Mouse (Mus musculus) heart, postnatal 36 days (tissue): ENCODE measurements around the gene Lrrc74a. TPM values are rescaled to one million over a fixed set of nuclear protein-coding genes. Genes with fewer than 3 reads are reported as not detected.

Experiments used
- DNase-seq, 2 experiments: peaks; one replicate each; pipeline ENCODE4 v3.0.0; 2021 to 2022
- intact Hi-C: fragments of 180-260 bp; cut with DNase I; formaldehyde crosslinking; loops from one replicate; pipeline ENCODE4 v1.15.1; 2025
- total RNA-seq, 2 experiments: library from RNA; stranded (reverse); gene quantifications; 2 replicates each; pipeline ENCODE4 v1.2.3; 2021

Lrrc74a gene
- total RNA-seq, 2 experiments from 2014 or later = not detected

DNA sequence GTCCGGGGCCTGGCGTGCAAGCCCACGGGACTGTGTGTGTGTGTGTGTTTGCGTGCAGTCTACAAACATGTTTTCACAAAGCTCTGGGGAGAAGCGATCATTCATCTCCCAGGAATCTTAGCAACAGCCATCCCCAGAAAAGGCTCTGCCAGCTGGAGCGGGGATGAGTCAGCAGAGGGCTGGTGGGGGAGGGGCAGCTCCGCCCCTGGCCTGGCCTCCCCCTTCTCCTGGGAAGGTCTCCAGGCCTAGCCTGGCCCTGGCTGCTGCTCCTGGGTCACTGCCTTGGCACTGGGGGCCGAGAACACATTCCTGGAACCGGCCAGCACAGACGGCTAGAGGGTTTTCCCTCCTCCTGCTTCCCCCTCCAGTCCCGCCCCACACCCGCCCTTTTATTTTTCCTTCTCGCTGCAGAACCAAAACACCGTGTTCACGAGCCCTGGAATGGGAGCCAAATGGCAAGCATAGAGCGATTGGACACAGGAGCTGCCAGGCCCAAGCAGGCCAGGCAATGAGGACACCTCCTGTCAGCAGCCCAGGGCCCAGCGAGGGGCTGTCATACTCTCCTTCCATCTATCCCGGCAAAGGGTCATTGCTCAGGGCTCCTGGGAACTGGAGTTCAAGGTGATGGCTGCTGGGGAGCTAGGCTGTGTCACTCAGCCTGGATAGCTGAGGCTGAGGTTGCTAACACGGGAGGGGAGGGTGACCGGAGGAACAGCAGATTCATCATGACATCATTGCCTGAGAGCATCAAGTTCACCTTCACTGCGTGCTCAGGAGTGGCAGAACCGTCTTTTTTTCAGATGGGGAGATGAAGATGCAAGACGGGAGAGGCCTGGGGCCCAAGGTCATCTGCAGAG, 67.2 kb downstream of the Lrrc74a start:
- intact Hi-C loops = loop anchor here (1.0 to 2.0 kb wide), 3 partner anchors 15 to 83 kb away; partner anchors contain the start of gene Irf2bpl
- DNase-seq = peak; percentile 96 to 98

- DNase-seq = peak; percentile 59 to 68
- intact Hi-C loops = no loop called here
Observed at GRCm38 (mm10) chr12:86802005-86802671, 68.0 kb downstream of the Lrrc74a start.

GRCm38 (mm10) chr12:86802899-86803298, 68.7 kb downstream of the Lrrc74a start:
- DNase-seq = no peak
- intact Hi-C loops = no loop called here

- no peak for DNase-seq
- intact Hi-C loops = no loop called here
Observed at GRCm38 (mm10) chr12:86803651-86804307, 69.6 kb downstream of the Lrrc74a start.

DNA sequence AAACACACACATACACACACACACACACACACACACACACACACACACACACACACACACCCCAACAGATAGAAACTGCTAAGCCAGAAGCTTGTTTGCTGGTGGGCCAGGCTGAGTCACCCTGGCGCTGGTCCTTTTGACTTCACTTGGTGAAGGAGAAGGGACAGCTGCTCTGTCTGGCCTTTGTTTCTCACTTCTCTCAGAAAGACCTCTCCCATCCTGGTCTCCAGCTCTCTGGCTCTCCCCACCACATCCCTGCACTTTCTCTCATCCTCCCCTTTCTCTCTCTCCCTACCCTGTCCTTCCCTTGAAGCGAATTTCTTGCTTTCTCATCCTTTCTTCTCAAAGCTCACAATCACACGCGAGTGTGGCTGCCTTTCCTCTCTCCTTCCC, 70.1 kb downstream of the Lrrc74a start:
- intact Hi-C loops = no loop called here
- peak; percentile 54 to 60 for DNase-seq

- no peak for DNase-seq
- intact Hi-C loops = no loop called here
Observed at GRCm38 (mm10) chr12:86804857-86805256, 70.7 kb downstream of the Lrrc74a start.

DNA sequence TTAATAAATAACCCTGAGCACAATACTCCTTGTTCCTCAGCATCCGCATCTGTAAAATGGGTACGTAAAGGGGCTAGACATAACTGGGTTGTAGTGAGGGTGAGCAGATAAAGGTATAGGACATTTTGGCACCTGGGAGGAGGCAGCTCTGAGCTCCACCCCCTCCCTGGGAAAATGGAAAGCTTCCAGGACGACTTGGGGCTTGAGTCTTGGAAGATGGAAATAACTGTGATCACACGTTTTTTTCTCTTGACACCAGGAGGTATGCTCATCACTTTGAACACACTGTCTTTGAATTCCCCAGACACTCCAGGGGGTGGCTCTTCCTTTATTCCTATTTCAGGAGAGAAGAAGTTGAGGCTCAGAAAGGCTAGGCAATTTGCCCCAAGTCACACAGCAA, 71.1 kb downstream of the Lrrc74a start:
- no peak for DNase-seq
- intact Hi-C loops = no loop called here

DNA sequence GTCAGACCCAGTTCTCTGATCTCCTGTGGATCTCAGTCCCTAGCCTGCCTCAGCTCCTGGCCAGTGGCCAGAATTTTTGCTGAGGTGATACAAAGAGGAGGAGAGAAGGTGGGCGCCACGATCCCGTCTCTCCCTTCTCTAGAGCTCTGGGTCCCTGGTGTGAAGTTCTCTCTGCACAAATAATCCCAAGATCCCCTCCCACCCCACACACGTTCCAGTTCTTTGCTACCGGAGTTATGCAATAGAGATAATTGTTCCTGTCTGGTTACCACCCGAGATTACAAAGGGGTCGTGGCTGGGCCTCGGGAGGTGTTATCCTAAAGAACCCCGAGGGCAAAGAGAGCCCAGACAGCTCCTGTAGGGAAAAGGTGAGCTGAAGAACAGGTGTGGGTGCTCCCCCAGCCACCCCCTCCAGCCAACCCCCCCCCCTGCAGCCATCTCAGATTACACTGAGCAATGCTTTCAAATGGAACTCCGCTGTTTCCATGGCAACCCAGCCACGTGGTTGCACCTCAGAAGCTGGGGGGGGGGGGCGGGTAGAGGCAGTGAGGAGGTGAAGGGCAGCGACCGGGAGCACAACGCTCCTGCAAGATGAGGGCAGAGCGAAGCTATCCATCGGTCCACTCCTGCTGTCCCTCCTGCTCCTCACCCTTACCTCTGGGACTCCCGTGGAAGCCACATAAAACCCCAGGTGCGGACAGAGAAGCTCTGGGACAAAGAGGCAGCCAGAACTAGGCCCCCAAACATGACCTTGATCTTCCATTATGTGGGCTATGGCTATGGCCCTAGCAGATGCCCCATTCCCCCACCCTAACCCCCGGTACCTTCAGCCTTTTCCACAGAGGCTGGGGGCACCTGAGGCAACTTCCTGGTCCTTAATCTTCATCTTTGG, 72.1 kb downstream of the Lrrc74a start:
- DNase-seq = no peak
- intact Hi-C loops = no loop called here

GRCm38 (mm10) chr12:86806923-86807794, 73.0 kb downstream of the Lrrc74a start:
- no peak for DNase-seq
- intact Hi-C loops = no loop called here

DNA sequence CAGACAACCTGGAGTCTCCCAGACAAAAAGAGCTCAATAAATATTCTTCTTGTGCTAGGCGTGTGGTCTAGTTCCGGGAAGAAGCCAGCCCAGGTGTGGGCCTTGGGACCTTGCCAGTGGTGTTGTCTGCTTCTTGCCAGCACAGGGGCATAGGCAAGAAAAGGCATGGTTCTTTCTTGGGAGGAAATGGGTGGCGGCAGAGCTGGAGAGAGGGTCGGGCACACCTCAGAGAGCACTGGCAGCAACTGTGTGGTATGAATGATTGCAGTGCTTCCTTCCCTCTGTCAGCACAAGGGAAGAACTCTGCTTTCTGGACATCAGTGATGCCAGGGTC, 73.6 kb downstream of the Lrrc74a start:
- DNase-seq = no peak
- intact Hi-C loops = no loop called here

DNA sequence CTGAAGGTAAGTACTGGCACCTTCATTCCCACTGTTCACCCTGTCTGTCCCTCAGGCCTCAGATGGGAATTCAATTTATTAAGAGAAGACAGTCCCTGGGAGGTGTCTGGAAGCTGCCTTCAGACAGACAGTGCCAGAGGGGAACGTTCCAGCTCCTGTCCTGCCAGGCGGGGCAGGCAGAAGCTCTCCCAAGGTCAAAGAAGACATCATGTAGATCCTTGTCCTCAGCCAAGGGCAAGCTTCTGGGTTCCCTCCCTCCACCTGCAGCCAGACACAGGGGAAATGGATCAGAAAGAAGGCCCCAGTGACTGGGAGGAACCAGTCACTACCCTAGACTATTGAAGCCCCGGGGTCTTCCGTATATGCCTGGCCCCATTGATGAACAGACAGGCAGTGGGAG, 74.7 kb downstream of the Lrrc74a start:
- intact Hi-C loops = no loop called here
- no peak for DNase-seq

- no peak for DNase-seq
- intact Hi-C loops = no loop called here
Observed at GRCm38 (mm10) chr12:86810040-86810439, 75.9 kb downstream of the Lrrc74a start.

DNA sequence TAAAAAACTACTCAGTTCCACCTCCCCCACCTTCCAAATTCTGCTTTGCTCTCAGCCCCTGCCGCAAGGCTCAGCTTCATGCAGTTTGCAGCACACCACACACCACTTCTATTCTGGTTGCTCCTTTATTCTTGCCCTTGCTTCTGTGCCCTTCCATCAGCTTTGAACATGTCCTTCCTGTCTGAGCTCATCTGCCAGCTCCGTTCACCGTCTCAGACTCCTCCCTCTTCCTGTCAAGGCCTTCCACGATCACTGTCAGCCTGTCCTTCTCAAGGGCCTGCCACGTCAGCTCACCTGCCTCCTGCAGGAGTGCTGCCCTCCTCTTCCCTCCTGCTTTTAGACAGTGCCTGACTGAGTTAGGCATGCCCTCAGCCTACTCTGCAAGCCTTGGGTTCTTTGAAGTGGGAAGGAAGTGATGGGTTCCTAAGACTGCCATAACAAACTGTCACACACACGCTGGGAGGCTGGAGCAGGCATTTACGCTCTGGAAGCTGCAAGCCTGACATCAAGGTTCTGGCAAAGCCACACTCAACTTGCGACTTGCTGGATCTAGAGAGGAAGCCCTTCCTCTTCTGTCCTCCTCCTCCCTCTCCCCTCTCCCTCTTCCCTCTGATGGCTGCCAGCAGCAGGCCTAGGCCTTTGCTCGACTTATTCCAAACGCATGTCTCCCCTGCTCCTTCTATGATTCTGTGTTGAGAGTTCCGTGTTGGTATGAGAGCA, 76.7 kb downstream of the Lrrc74a start:
- intact Hi-C loops = no loop called here
- no peak for DNase-seq

- DNase-seq = no peak
- intact Hi-C loops = no loop called here
Observed at GRCm38 (mm10) chr12:86812782-86813181, 78.6 kb downstream of the Lrrc74a start.

Other genes with a start within 250 kb of the Lrrc74a start
- 10 to 100 TPM; 14.0 to 17.0 TPM for gene Vash1, start 55.7 kb upstream of the Lrrc74a start, total RNA-seq
- 1 to 10 TPM; 3.2 to 4.4 TPM for gene Angel1, start 7.9 kb upstream of the Lrrc74a start, total RNA-seq
- gene Irf2bpl, start 150.4 kb downstream of the Lrrc74a start, total RNA-seq = 10 to 100 TPM; 36.1 to 37.0 TPM
- gene Cipc, start 212.7 kb downstream of the Lrrc74a start, total RNA-seq = 10 to 100 TPM; 46.4 to 48.4 TPM